Mouse (Mus musculus): Measurements from ENCODE around the gene Lpp. TPM values are rescaled to one million over a fixed set of nuclear protein-coding genes. Genes with fewer than 3 reads are reported as not detected.
A peak's percentile ranks its signal among the peaks of the same experiment; 100 is the strongest.

The Lpp gene
- polyA plus RNA-seq, 1 experiment, result not detected

DNA sequence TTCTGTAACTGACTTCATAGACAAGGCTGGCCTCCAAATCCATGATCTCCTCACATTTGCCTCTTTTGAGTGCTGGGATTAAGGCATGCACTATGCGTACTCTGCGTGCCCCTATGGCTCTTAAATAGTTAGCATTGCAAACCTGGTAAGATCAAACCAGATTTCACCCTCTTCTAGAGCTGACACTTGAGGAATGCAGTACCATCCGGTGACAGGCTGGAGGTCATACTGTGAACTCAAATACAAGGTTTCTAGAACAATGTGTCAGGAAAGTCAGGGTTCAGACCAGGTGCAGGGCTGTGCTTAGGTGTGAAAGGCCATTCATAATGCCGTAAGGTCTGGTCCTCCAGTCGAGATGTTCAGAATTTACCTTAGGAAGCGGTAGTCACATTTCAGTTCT, 18.0 kb downstream of the Lpp start:
- no peak overlapping the region for H3K27ac ChIP-seq (ENCODE audit: insufficient read depth, low read depth, low read length)
- H3K4me3 ChIP-seq (ENCODE audit: insufficient read depth, low read depth, low read length), result no peak overlapping the region
- 97% methylated on average over 6 of the region's 6 CpGs for WGBS
- no peak for TF ChIP-seq POLR2A (IDR thresholded peaks at IDR 0.05; ENCODE audit: insufficient read depth, low read depth, low read length)
- H3K4me1 ChIP-seq (ENCODE audit: control insufficient read depth, insufficient read depth, low read length), result peaks cover 2% of the 10 kb centered on the region; the same call in 1 of the 2 replicates

DNA sequence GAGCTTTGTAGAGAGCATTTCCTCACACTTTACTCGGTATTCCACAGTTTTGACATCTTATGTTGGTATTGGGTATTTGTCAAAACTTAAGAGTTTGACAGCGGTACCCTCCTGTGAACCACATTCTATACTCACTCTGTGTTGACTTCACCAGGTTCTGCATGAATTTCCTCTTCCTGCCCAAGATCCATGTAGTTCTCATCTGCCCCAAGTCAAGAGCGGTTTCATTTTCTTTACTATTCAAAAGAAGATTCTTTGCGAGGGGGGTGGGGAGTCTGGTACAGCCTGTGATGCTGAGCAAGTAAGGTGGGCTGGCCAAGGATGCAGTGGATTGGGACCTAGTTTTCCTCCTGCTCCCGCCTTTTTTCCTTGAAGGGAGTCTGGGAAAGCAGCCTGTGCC, 18.9 kb downstream of the Lpp start:
- Histone ChIP-seq H3K4me3 (ENCODE audit: insufficient read depth, low read depth, low read length) (no peak overlapping the region), H3K4me1 (ENCODE audit: control insufficient read depth, insufficient read depth, low read length) (peaks cover 2% of the 10 kb centered on the region; the same call in 1 of the 2 replicates), H3K27ac (ENCODE audit: insufficient read depth, low read depth, low read length) (no peak overlapping the region)
- 98% methylated on average over 5 of the region's 5 CpGs for WGBS
- no peak for TF ChIP-seq POLR2A (IDR thresholded peaks at IDR 0.05; ENCODE audit: insufficient read depth, low read depth, low read length)
- TF ChIP-seq CTCF (IDR thresholded peaks at IDR 0.05; ENCODE audit: insufficient read depth, low read depth, low read length), result no peak

DNA sequence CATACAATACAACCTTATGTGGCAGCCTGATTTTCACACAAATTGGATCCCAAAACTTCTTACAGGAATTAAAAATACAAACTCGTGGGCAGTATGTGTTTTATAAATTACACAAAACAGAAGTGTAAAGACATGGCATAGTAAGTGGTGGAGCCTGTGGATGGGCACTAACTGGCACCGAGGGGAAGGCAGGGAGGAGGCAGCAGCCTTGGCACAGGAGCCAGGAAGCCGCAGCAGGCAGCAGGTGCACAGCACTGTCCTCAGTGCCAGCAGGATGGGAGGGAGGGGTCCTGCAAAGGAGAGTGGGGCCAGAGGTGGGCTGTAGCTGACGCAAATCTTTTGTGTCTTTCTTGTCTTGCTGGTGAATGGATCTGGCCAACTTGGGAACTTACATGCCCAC, 19.8 kb downstream of the Lpp start:
- TF ChIP-seq POLR2A (IDR thresholded peaks at IDR 0.05; ENCODE audit: insufficient read depth, low read depth, low read length), result no peak
- no peak for TF ChIP-seq CTCF (IDR thresholded peaks at IDR 0.05; ENCODE audit: insufficient read depth, low read depth, low read length)
- H3K4me1 ChIP-seq (ENCODE audit: control insufficient read depth, insufficient read depth, low read length), result peaks cover 2% of the 10 kb centered on the region; the same call in 1 of the 2 replicates
- 57% methylated on average over 4 of the region's 4 CpGs for WGBS
- no peak overlapping the region for H3K27ac ChIP-seq (ENCODE audit: insufficient read depth, low read depth, low read length)
- H3K4me3 ChIP-seq (ENCODE audit: insufficient read depth, low read depth, low read length), result no peak overlapping the region

DNA sequence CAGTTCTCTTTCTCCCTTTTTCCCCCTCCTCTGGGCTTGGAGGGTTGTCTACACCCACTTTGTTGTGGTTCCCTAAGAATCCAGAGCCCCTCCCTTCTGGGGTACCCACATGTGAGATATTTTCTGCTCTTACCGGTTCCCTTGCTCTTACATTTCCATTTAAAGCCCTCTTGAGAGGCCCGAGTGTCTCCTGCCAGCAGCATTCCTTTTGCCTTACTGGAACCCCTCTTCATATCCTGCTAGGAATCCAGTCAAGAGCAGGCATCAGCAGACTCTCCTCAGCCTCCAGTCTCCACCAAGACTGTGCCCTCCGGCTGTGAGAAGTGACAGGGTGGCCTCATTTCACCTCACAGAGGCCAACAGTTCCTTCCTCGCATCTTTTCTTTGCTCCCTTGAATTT, 24.7 kb downstream of the Lpp start:
- Histone ChIP-seq H3K27ac (ENCODE audit: insufficient read depth, low read depth, low read length) (no peak overlapping the region), H3K4me1 (ENCODE audit: control insufficient read depth, insufficient read depth, low read length) (peaks cover 8% of the 10 kb centered on the region; the same call in 1 of the 2 replicates), H3K4me3 (ENCODE audit: insufficient read depth, low read depth, low read length) (no peak overlapping the region)
- 71% methylated on average over 4 of the region's 4 CpGs for WGBS
- no peak for TF ChIP-seq CTCF (IDR thresholded peaks at IDR 0.05; ENCODE audit: insufficient read depth, low read depth, low read length)

DNA sequence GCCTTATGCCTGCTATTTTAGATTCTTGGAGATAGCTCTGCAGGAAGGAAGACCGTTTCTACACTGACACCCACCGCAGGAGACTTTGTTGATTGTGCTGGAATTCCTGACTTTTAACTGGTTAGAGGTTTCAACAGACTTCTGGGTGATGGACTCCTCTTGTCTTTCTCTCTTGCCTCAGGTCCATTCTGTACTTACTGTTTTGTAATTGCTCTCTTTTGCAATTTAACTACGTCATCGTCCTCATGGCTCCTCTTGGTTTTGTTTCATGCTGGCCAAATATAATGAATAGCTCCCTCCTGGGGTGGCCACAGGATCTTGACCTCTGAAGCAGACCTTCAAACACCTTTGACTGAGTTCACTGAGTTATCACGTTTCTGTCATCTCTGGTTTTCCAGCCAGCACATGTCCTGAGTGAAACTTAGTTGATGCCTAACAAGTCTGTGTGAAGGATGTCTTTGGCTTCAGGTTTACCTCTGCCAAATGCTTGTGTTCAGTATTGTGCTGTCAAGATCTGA, 27.4 kb downstream of the Lpp start:
- 80% methylated on average over 5 of the region's 5 CpGs for WGBS

DNA sequence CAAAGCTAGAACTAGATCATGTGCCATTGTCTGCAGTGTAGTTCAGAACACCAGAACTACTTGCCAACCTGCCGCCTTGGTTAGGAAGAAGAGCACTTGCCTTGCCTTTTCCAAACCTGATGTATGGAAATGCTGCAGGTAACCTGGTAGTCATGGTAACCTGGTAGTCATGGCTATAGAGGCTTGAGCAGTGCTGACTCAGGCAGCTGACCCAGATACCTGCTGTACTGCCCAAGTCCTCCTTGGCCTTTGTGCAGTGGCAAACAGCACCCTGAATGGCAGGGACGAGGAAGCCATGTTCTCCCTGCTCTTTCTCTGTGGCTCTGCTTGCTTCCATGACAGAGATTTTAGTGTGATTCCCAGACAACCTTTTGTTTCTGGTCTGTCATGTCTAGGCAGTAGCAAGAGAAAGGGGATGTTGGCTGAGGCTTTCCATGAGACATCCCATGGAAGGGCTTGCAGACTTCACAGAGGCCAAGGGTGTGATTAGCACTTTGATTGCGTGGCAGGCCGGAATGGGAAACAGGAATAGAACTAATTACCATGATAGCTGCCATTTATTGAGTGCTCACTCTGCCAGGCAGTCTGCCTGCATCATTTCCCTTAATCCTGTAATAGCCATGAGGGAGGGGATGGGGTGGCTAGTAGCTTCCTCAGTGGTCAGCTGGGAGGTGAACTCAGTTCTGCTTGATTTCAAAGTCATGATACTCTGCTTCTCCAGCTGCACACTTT, 28.5 kb downstream of the Lpp start:
- no peak for TF ChIP-seq CTCF (IDR thresholded peaks at IDR 0.05; ENCODE audit: insufficient read depth, low read depth, low read length)
- no peak for TF ChIP-seq POLR2A (IDR thresholded peaks at IDR 0.05; ENCODE audit: insufficient read depth, low read depth, low read length)
- 81% methylated on average over 4 of the region's 4 CpGs for WGBS
- Histone ChIP-seq H3K27ac (ENCODE audit: insufficient read depth, low read depth, low read length) (no peak overlapping the region), H3K4me1 (ENCODE audit: control insufficient read depth, insufficient read depth, low read length) (peaks cover 12% of the 10 kb centered on the region), H3K4me3 (ENCODE audit: insufficient read depth, low read depth, low read length) (no peak overlapping the region)

More for the DNA sequence above, 27.4 kb downstream of the Lpp start:
- no peak for TF ChIP-seq CTCF (IDR thresholded peaks at IDR 0.05; ENCODE audit: insufficient read depth, low read depth, low read length)
- no peak for TF ChIP-seq POLR2A (IDR thresholded peaks at IDR 0.05; ENCODE audit: insufficient read depth, low read depth, low read length)
- no peak overlapping the region for H3K27ac ChIP-seq (ENCODE audit: insufficient read depth, low read depth, low read length)
- H3K4me3 ChIP-seq (ENCODE audit: insufficient read depth, low read depth, low read length), result no peak overlapping the region
- H3K4me1 ChIP-seq (ENCODE audit: control insufficient read depth, insufficient read depth, low read length), result peaks cover 12% of the 10 kb centered on the region

DNA sequence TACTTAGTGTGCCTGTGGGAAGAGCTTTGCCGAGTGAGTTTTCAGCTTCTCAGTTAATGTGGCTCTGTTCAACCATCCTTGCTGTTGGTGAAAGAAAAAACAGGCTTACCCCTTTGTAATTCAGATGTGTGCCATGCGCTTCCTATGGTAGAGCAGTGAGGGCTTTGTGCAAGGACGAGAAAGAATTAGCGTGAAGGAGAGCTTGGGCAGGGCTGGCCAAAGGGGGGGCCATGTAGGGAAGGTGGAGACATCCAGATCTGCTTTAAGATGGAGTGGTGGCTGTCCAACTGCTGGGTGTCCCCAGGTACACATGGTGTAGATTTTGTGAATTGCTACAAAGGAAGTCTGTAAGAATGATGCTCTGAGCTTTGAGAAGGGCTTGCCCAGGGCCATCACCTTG, 29.9 kb downstream of the Lpp start:
- Histone ChIP-seq H3K4me1 (ENCODE audit: control insufficient read depth, insufficient read depth, low read length) (peaks cover 12% of the 10 kb centered on the region), H3K4me3 (ENCODE audit: insufficient read depth, low read depth, low read length) (no peak overlapping the region), H3K27ac (ENCODE audit: insufficient read depth, low read depth, low read length) (no peak overlapping the region)
- 82% methylated on average over 4 of the region's 4 CpGs for WGBS
- TF ChIP-seq CTCF (IDR thresholded peaks at IDR 0.05; ENCODE audit: insufficient read depth, low read depth, low read length) (no peak), POLR2A (IDR thresholded peaks at IDR 0.05; ENCODE audit: insufficient read depth, low read depth, low read length) (no peak)

DNA sequence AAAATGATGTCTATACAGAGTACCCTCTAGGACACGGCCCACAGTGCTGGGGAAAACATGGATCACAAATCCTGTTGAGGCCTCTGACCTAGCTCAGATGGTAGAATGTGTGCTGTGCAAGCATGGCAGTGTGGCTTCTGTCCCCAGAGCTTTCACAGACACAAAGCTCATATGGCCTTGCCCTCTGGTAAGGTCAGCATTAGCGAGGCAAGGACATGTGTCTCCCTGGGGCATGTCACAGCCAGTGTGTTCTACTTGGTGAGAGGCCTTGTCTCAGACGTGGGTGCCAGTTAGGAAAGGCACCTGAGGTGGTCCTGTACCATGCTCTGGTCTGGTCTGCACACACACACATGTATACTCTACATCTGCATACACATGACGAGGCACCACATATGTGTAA, 30.4 kb downstream of the Lpp start:
- H3K27ac ChIP-seq (ENCODE audit: insufficient read depth, low read depth, low read length), result peak overlapping the region; percentile 10; the same call in 1 of the 2 replicates

DNA sequence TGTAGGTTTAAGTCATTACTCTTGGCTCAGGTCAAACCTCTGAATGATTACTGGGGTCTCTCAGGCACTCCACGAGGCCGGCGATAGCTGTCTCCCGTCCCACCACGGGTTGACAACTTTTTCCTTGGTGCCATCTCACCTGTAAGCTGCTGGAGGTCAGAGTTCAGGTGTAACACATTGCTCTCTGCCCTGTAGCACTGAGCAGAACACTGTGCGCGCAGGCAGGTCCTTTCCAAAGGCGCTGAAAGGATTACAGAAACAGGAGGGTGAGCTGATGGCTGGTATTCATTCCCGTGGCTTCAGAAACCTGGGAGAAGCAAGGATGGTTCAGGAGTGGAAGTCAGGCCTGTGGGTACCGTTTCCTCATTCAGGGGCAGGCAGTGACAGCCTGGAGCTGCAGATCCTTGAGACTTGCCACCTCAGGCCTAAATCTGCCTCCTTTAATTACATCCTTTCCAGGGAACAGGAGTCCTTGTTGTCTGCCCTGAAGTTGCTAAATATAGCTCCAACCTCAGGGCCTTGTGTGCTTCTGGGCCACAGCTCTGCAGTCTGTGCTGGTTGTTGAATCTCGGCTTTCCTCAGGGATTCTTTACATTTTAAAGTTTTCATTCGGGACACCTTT, 31.2 kb downstream of the Lpp start:
- WGBS, result 73% methylated on average over 12 of the region's 12 CpGs
- Histone ChIP-seq H3K4me1 (ENCODE audit: control insufficient read depth, insufficient read depth, low read length) (peaks cover 14% of the 10 kb centered on the region), H3K27ac (ENCODE audit: insufficient read depth, low read depth, low read length) (peak overlapping the region; percentile 30; the same call in 1 of the 2 replicates), H3K4me3 (ENCODE audit: insufficient read depth, low read depth, low read length) (no peak overlapping the region)
- no peak for TF ChIP-seq CTCF (IDR thresholded peaks at IDR 0.05; ENCODE audit: insufficient read depth, low read depth, low read length)
- no peak for TF ChIP-seq POLR2A (IDR thresholded peaks at IDR 0.05; ENCODE audit: insufficient read depth, low read depth, low read length)

More for the DNA sequence above, 30.4 kb downstream of the Lpp start:
- 95% methylated on average over 4 of the region's 4 CpGs for WGBS
- Histone ChIP-seq H3K4me3 (ENCODE audit: insufficient read depth, low read depth, low read length) (no peak overlapping the region), H3K4me1 (ENCODE audit: control insufficient read depth, insufficient read depth, low read length) (peaks cover 13% of the 10 kb centered on the region)
- TF ChIP-seq POLR2A (IDR thresholded peaks at IDR 0.05; ENCODE audit: insufficient read depth, low read depth, low read length) (no peak), CTCF (IDR thresholded peaks at IDR 0.05; ENCODE audit: insufficient read depth, low read depth, low read length) (no peak)
